Mouse (Mus musculus) olfactory bulb, adult 2 months (tissue): Measurements from ENCODE around the gene Megf6. TPM values are rescaled to one million over a fixed set of nuclear protein-coding genes. Genes with fewer than 3 reads are reported as not detected.

Experiments used
- H3K27ac ChIP-seq: fragments of 200-500 bp; 2 replicates; pipeline ENCODE4 v1.5.1; 2012; ENCODE audit warnings: low read depth, low read length; ENCODE audit not compliant: insufficient read depth
- H3K4me1 ChIP-seq: fragments of 200-500 bp; 2 replicates; pipeline ENCODE4 v1.6.1; 2012; ENCODE audit warnings: low read length; ENCODE audit not compliant: control insufficient read depth, insufficient read depth
- H3K4me3 ChIP-seq: fragments of 200-500 bp; 2 replicates; pipeline ENCODE4 v1.5.1; 2012; ENCODE audit warnings: mild to moderate bottlenecking, low read depth, low read length, moderate library complexity; ENCODE audit not compliant: insufficient read depth
- CTCF ChIP-seq: fragments of 200-500 bp; IDR thresholded peaks from 2 replicates; pipeline ENCODE4 v1.5.1; 2012; ENCODE audit warnings: low read depth, mild to moderate bottlenecking, low read length, moderate library complexity; ENCODE audit not compliant: insufficient read depth
- POLR2A ChIP-seq: fragments of 200-500 bp; IDR thresholded peaks from 2 replicates; pipeline ENCODE4 v1.6.1; 2012; ENCODE audit warnings: mild to moderate bottlenecking, low read depth, low read length, moderate library complexity; ENCODE audit not compliant: insufficient read depth
- WGBS: fragments of 180-500 bp; shearing (Covaris S2); methylation state at CpG from one replicate; pipeline ENCODE4 v1.1.7; 2018; 5-methylcytosine and 5-hydroxymethylcytosine counted together
- polyA plus RNA-seq: library from polyadenylated mRNA; stranded (reverse); fragments of >200 nt; gene quantifications from 2 replicates; pipeline ENCODE4 v1.2.4, GENCODE M21; 2012; ENCODE audit warnings: low replicate concordance; ENCODE audit not compliant: missing spikeins, insufficient read depth, insufficient read length

The Megf6 gene
- polyA plus RNA-seq, 1 experiment = not detected

GRCm38 (mm10) chr4:154283671-154284070 lies 113.1 kb downstream of the Megf6 start:
- 78% methylated on average over 7 of the region's 7 CpGs for WGBS
- Histone ChIP-seq H3K27ac (no peak overlapping the region), H3K4me1 (no peaks in the 10 kb centered on the region), H3K4me3 (no peak overlapping the region)
- TF ChIP-seq CTCF (no peak), POLR2A (no peak)

- H3K4me3 ChIP-seq = no peak overlapping the region
- TF ChIP-seq POLR2A (no peak), CTCF (no peak)
- WGBS = 87% methylated on average over 4 of the region's 4 CpGs
- H3K27ac ChIP-seq = no peak overlapping the region
- H3K4me1 ChIP-seq = no peaks in the 10 kb centered on the region
These were observed 123.2 kb downstream of the Megf6 start for GRCm38 (mm10) chr4:154293735-154294201.

- Histone ChIP-seq H3K27ac (no peak overlapping the region), H3K4me1 (no peaks in the 10 kb centered on the region), H3K4me3 (no peak overlapping the region)
- WGBS = 85% methylated on average over 8 of the region's 8 CpGs
- TF ChIP-seq CTCF = no peak
- TF ChIP-seq POLR2A = no peak
These were observed 123.8 kb downstream of the Megf6 start for GRCm38 (mm10) chr4:154294262-154294731.

GRCm38 (mm10) chr4:154297761-154298160 lies 127.2 kb downstream of the Megf6 start:
- TF ChIP-seq POLR2A (no peak), CTCF (no peak)
- H3K4me3 ChIP-seq = no peak overlapping the region
- peaks cover 6% of the 10 kb centered on the region for H3K4me1 ChIP-seq
- no peak overlapping the region for H3K27ac ChIP-seq
- WGBS = 72% methylated on average over 9 of the region's 9 CpGs

GRCm38 (mm10) chr4:154299541-154300271 lies 129.2 kb downstream of the Megf6 start:
- Histone ChIP-seq H3K4me1 (peaks cover 6% of the 10 kb centered on the region), H3K4me3 (peak overlapping the region; percentile 29), H3K27ac (no peak overlapping the region)
- no peak for TF ChIP-seq CTCF
- WGBS = 3% methylated on average over 66 of the region's 66 CpGs

- Histone ChIP-seq H3K4me1 (peaks cover 6% of the 10 kb centered on the region), H3K4me3 (no peak within 1 kb of the TSS), H3K27ac (no peak within 1 kb of the TSS)
- no peak for TF ChIP-seq POLR2A
- peak; percentile 89 for TF ChIP-seq CTCF
- WGBS = 30% methylated on average over 7 of the region's 7 CpGs
These were observed 130.9 kb downstream of the Megf6 start, which contains the start of gene Arhgef16 for GRCm38 (mm10) chr4:154301466-154301881. Arhgef16 (minus strand) TSS chr4:154301676.

GRCm38 (mm10) chr4:154309131-154309530 lies 138.6 kb downstream of the Megf6 start:
- TF ChIP-seq CTCF (no peak), POLR2A (no peak)
- Histone ChIP-seq H3K4me1 (no peaks in the 10 kb centered on the region), H3K4me3 (no peak overlapping the region), H3K27ac (no peak overlapping the region)
- WGBS = 80% methylated on average over 2 of the region's 2 CpGs

- WGBS = 88% methylated on average over 9 of the region's 9 CpGs
- H3K4me3 ChIP-seq = no peak overlapping the region
- H3K4me1 ChIP-seq = no peaks in the 10 kb centered on the region
- TF ChIP-seq CTCF = no peak
- no peak for TF ChIP-seq POLR2A
- H3K27ac ChIP-seq = no peak overlapping the region
These were observed 140.2 kb downstream of the Megf6 start for GRCm38 (mm10) chr4:154310576-154311262.
